Mouse (Mus musculus) liver, embryonic 14.5 days (tissue): ENCODE results near the gene Defb25.

Experiments used
- CTCF ChIP-seq: IDR thresholded peaks from 2 replicates; pipeline ENCODE4 v1.5.1; 2016; ENCODE audit warnings: antibody characterized with exemption, low read depth, control low read depth
- EP300 ChIP-seq: IDR thresholded peaks from 2 replicates; pipeline ENCODE4 v1.6.1; 2016; ENCODE audit warnings: antibody characterized with exemption, low read depth

DNA sequence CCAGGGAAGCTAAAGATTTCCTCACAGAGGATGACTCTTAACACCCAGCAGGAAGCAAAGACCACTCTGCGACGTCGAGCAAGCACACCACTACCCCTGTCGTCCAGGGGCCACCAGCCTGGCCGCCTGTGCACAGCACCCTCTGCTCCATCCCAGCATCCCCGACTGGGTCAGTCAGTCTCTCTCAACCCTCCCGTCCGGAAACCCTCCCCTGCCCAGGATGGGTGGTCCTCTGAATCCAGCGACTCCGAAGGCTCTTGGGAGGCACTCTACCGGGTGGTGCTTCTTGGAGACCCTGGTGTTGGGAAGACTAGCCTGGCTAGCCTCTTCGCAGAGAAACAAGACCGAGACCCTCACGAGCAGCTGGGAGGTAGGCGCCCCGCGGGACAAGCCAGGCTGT is 5.2 kb upstream of the Defb25 start:
- TF ChIP-seq CTCF (no peak), EP300 (no peak)
